Mouse (Mus musculus) neural tube, embryonic 12.5 days (tissue): ENCODE measurements around the gene Mcm9. TPM values are rescaled to one million over a fixed set of nuclear protein-coding genes. Genes with fewer than 3 reads are reported as not detected.
"Not testable (repeated sequence)": the region's sequence is repeated elsewhere in the genome, so short reads cannot be mapped to it uniquely, and the experiment has no call there.

ENCODE experiments used
- ATAC-seq: fragments of 200-750 bp; cut with Nextera tagmentation; 2 replicates; pipeline ENCODE4 v1.8.0; 2017; ENCODE audit warnings: low read depth, mild to moderate bottlenecking, moderate TSS enrichment, moderate library complexity; ENCODE audit not compliant: low FRiP score
- H3K27ac ChIP-seq: fragments of 300-500 bp; sonication (generic); 2 replicates; pipeline ENCODE4 v1.5.1; 2016
- H3K27me3 ChIP-seq: fragments of 300-500 bp; sonication (generic); replicated peaks from 2 replicates; pipeline ENCODE4 v1.6.1; 2016; ENCODE audit warnings: mild to moderate bottlenecking
- H3K36me3 ChIP-seq: fragments of 300-500 bp; sonication (generic); 2 replicates; pipeline ENCODE4 v1.6.1; 2016; ENCODE audit warnings: mild to moderate bottlenecking
- H3K4me1 ChIP-seq: fragments of 300-500 bp; sonication (generic); 2 replicates; pipeline ENCODE4 v1.6.1; 2016
- H3K4me2 ChIP-seq: fragments of 300-500 bp; sonication (generic); replicated peaks from 2 replicates; pipeline ENCODE4 v1.6.1; 2016; ENCODE audit warnings: mild to moderate bottlenecking
- H3K4me3 ChIP-seq: fragments of 300-500 bp; sonication (generic); 2 replicates; pipeline ENCODE4 v1.5.1; 2016
- H3K9ac ChIP-seq: fragments of 300-500 bp; sonication (generic); 2 replicates; pipeline ENCODE4 v1.6.1; 2016; ENCODE audit warnings: mild to moderate bottlenecking
- H3K9me3 ChIP-seq: fragments of 300-500 bp; sonication (generic); 2 replicates; pipeline ENCODE4 v1.6.1; 2016; ENCODE audit warnings: mild to moderate bottlenecking
- WGBS: fragments of 180-500 bp; shearing (Covaris S2); methylation state at CpG from one replicate; pipeline ENCODE4 v1.1.7; 2016; 5-methylcytosine and 5-hydroxymethylcytosine counted together
- polyA plus RNA-seq: library from polyadenylated mRNA; unstranded; fragments of >200 nt; fragmentation: Nextera tagmentation; extraction: Ambion mirVana; gene quantifications from 2 replicates; pipeline ENCODE4 v1.2.1, GENCODE M21; 2016

Mcm9 gene
- polyA plus RNA-seq: 11.9 and 13.4 TPM in 2 replicates

DNA sequence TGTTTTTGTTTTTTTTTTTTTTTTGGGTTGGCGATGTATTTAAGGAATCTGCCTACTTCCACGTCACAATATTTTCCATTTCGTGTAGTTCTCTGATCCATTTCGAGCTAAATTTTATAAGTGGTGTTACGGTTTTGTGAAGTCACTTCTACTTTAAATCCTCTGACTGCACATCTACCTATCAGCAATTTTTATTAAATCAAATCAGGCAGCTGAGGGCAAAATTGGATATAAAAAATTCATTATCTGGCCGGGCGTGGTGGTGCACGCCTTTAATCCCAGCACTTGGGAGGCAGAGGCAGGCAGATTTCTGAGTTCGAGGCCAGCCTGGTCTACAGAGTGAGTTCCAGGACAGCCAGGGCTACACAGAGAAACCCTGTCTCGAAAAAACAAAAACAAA lies at the start of gene Mcm9:
Gene Mcm9 (minus strand): TSS at position 101 of the 400 bp plus-strand sequence.
- peak within 1 kb of the TSS; percentile 75 for H3K27ac ChIP-seq
- ATAC-seq: not testable (repeated sequence)

GRCm38 (mm10) chr10:53661788-53662187 lies 31.5 kb upstream of the Mcm9 start:
- ATAC-seq: no peak
- no peaks in the 10 kb centered on the region for H3K4me1 ChIP-seq
- H3K36me3 ChIP-seq: no peaks in the 10 kb centered on the region
- no peak overlapping the region for H3K27ac ChIP-seq
- no peak overlapping the region for H3K4me3 ChIP-seq
- WGBS: 89% methylated on average over 4 of the region's 4 CpGs
- H3K27me3 ChIP-seq: no peaks in the 10 kb centered on the region
- H3K9ac ChIP-seq: no peak overlapping the region
- H3K9me3 ChIP-seq: no peaks in the 10 kb centered on the region
- no peak overlapping the region for H3K4me2 ChIP-seq

More for the DNA sequence above, at the start of gene Mcm9:
- not testable (repeated sequence) for H3K36me3 ChIP-seq, H3K27me3 ChIP-seq, H3K4me1 ChIP-seq, H3K9me3 ChIP-seq
- Histone ChIP-seq H3K4me3 (peak within 1 kb of the TSS; percentile 76), H3K9ac (peak within 1 kb of the TSS; percentile 74), H3K4me2 (peak within 1 kb of the TSS; percentile 60)
- WGBS: 61% methylated on average over 10 of the region's 10 CpGs

- WGBS: 84% methylated on average over 5 of the region's 5 CpGs
- not testable (repeated sequence) for H3K4me3 ChIP-seq, H3K4me2 ChIP-seq
Measured at GRCm38 (mm10) chr10:53654239-53654638, 24.0 kb upstream of the Mcm9 start.

DNA sequence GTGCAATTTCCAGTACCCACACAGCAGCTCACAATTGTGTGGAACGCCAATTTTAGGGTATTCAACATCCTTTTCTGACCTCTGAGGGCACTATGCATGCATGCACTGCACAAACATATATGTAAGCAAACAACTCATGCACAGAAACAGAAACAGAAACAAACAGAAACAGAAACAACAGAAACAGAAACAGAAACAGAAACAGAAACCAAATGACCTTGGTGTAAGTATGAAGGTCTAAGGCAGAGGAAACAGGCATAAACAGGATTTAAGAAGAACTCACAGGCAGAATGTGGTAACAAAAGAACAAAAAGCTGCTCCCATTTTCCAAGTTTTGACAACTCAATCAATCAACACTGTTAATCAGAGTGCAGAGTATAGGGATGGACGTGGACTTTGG lies 20.4 kb upstream of the Mcm9 start:
- Histone ChIP-seq H3K4me2 (no peak overlapping the region), H3K4me1 (no peaks in the 10 kb centered on the region), H3K36me3 (no peaks in the 10 kb centered on the region), H3K27me3 (no peaks in the 10 kb centered on the region), H3K9ac (no peak overlapping the region), H3K27ac (no peak overlapping the region), H3K4me3 (no peak overlapping the region), H3K9me3 (no peaks in the 10 kb centered on the region)
- ATAC-seq: no peak
- 87% methylated on average over 2 of the region's 2 CpGs for WGBS

More at GRCm38 (mm10) chr10:53654239-53654638, 24.0 kb upstream of the Mcm9 start:
- not testable (repeated sequence) for H3K36me3 ChIP-seq, H3K4me1 ChIP-seq, ATAC-seq, H3K27ac ChIP-seq, H3K27me3 ChIP-seq, H3K9me3 ChIP-seq, H3K9ac ChIP-seq

GRCm38 (mm10) chr10:53641507-53641906 lies 11.3 kb upstream of the Mcm9 start:
- Histone ChIP-seq H3K9me3 (no peaks in the 10 kb centered on the region), H3K9ac (no peak overlapping the region), H3K36me3 (no peaks in the 10 kb centered on the region), H3K27ac (no peak overlapping the region), H3K4me2 (no peak overlapping the region), H3K27me3 (no peaks in the 10 kb centered on the region), H3K4me3 (no peak overlapping the region), H3K4me1 (no peaks in the 10 kb centered on the region)
- peak; percentile 53; the same call in 1 of the 2 replicates for ATAC-seq

GRCm38 (mm10) chr10:53635246-53635971 lies 5.2 kb upstream of the Mcm9 start:
- H3K27me3 ChIP-seq: no peaks in the 10 kb centered on the region
- H3K4me3 ChIP-seq: no peak overlapping the region
- H3K4me1 ChIP-seq: no peaks in the 10 kb centered on the region
- no peaks in the 10 kb centered on the region for H3K9me3 ChIP-seq
- no peak overlapping the region for H3K9ac ChIP-seq
- 87% methylated on average over 13 of the region's 13 CpGs for WGBS
- no peaks in the 10 kb centered on the region for H3K36me3 ChIP-seq
- no peak overlapping the region for H3K27ac ChIP-seq
- no peak overlapping the region for H3K4me2 ChIP-seq
- ATAC-seq: no peak

- H3K9me3 ChIP-seq: no peaks in the 10 kb centered on the region
- no peaks in the 10 kb centered on the region for H3K27me3 ChIP-seq
- no peaks in the 10 kb centered on the region for H3K4me1 ChIP-seq
- H3K4me3 ChIP-seq: no peak overlapping the region
- no peak overlapping the region for H3K9ac ChIP-seq
- H3K4me2 ChIP-seq: no peak overlapping the region
- no peak overlapping the region for H3K27ac ChIP-seq
- H3K36me3 ChIP-seq: no peaks in the 10 kb centered on the region
- 90% methylated on average over 10 of the region's 10 CpGs for WGBS
- ATAC-seq: no peak
Measured at GRCm38 (mm10) chr10:53634160-53634559, 3.9 kb upstream of the Mcm9 start.

DNA sequence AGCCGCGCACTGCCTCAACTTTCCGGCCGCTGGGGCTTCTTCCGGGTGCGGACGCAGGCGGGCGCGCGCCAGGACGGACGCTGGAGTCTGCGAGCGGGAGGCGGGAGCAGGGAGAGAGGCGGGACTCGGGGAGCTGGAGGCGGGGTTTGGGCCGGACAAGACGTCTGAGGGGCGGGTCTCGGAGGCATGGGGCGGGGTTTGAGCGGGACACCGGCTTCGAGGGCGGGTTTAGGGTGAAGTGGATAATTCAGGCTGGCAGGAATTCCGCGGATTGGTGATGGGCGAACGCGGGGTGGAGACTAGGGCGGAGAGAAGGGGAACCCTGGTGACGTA lies 355 bp downstream of the Mcm9 start:
- WGBS: 0% methylated on average over 35 of the region's 35 CpGs
- H3K36me3 ChIP-seq: no peaks in the 10 kb centered on the region
- peak overlapping the region; percentile 76 for H3K4me3 ChIP-seq
- H3K9me3 ChIP-seq: no peaks in the 10 kb centered on the region
- no peaks in the 10 kb centered on the region for H3K4me1 ChIP-seq
- no peaks in the 10 kb centered on the region for H3K27me3 ChIP-seq
- ATAC-seq: peak; percentile 97
- peak overlapping the region; percentile 60 for H3K4me2 ChIP-seq
- peak overlapping the region; percentile 74 for H3K9ac ChIP-seq
- H3K27ac ChIP-seq: peak overlapping the region; percentile 75

DNA sequence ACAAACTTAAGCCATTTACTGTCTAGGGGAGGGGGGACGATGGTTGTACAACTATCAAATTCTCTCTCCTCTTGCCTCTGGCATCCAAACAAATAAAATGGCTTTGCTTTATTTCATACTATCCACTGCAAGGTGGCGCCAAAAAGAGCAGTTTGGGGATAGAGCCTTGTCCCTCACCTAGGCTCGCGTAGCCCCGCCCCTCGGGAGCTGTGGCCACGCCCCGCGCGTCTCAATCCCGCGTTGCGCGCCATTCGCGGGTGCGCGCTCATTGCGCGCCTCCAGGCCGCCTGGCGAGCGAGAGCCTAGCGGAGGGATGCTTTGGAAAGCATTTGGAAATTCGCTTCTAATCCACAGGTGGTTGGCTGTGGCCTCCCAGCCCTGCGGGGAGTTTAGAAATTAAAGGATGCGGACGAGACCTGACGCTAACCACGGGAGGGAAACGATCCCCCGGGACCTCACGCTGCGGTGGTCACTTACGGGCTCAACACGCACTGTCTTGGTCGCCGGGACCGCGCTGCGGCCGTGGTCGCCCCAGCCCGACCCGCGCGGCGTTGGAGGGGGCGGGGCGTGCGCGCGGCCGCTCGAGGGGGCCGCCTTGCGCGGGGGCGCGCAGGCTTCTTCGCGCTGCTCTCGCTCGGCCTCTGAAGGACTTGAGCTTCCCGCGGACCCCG lies 857 bp downstream of the Mcm9 start:
- H3K27me3 ChIP-seq: no peaks in the 10 kb centered on the region
- H3K9me3 ChIP-seq: no peaks in the 10 kb centered on the region
- peak overlapping the region; percentile 76 for H3K4me3 ChIP-seq
- H3K36me3 ChIP-seq: no peaks in the 10 kb centered on the region
- peak overlapping the region; percentile 60 for H3K4me2 ChIP-seq
- WGBS: 1% methylated on average over 67 of the region's 67 CpGs
- peak overlapping the region; percentile 75 for H3K27ac ChIP-seq
- H3K4me1 ChIP-seq: no peaks in the 10 kb centered on the region
- H3K9ac ChIP-seq: peak overlapping the region; percentile 74
- peak; percentile 88 for ATAC-seq

GRCm38 (mm10) chr10:53615850-53616616 lies 14.2 kb downstream of the Mcm9 start:
- H3K9ac ChIP-seq: no peak overlapping the region
- H3K4me2 ChIP-seq: no peak overlapping the region
- no peak for ATAC-seq
- H3K27me3 ChIP-seq: no peaks in the 10 kb centered on the region
- peaks cover 29% of the 10 kb centered on the region for H3K36me3 ChIP-seq
- H3K4me3 ChIP-seq: no peak overlapping the region
- whole genome bisulfite sequencing: 92% methylated on average over 8 of the region's 8 CpGs
- H3K27ac ChIP-seq: no peak overlapping the region
- H3K4me1 ChIP-seq: no peaks in the 10 kb centered on the region
- no peaks in the 10 kb centered on the region for H3K9me3 ChIP-seq

GRCm38 (mm10) chr10:53613955-53614354 lies 16.3 kb downstream of the Mcm9 start:
- Histone ChIP-seq H3K4me1 (no peaks in the 10 kb centered on the region), H3K9me3 (no peaks in the 10 kb centered on the region), H3K4me3 (no peak overlapping the region), H3K27me3 (no peaks in the 10 kb centered on the region), H3K27ac (no peak overlapping the region), H3K36me3 (peaks cover 41% of the 10 kb centered on the region), H3K4me2 (no peak overlapping the region), H3K9ac (no peak overlapping the region)
- WGBS: 78% methylated on average over 1 of the region's 1 CpGs
- no peak for ATAC-seq

GRCm38 (mm10) chr10:53612172-53612571 lies 18.1 kb downstream of the Mcm9 start:
- Histone ChIP-seq H3K27ac (no peak overlapping the region), H3K36me3 (peaks cover 52% of the 10 kb centered on the region), H3K4me3 (no peak overlapping the region), H3K9ac (no peak overlapping the region), H3K4me1 (no peaks in the 10 kb centered on the region), H3K4me2 (no peak overlapping the region), H3K27me3 (no peaks in the 10 kb centered on the region), H3K9me3 (no peaks in the 10 kb centered on the region)
- ATAC-seq: no peak
- 61% methylated on average over 1 of the region's 1 CpGs for WGBS
